Mouse (Mus musculus): ENCODE results near the gene Nucb1.
"Not testable (repeated sequence)": the region's sequence is repeated elsewhere in the genome, so short reads cannot be mapped to it uniquely, and the experiment has no call there.

Gene Nucb1

GRCm38 (mm10) chr7:45509912-45510787 lies at the start of gene Nucb1:
Gene Nucb1 (minus strand): TSS chr7:45510406.
- DNase-seq (ENCODE audit: low spot score), result peak; percentile 94

GRCm38 (mm10) chr7:45558907-45559306 lies 48.7 kb upstream of the Nucb1 start:
- DNase-seq (ENCODE audit: low spot score), result no peak

GRCm38 (mm10) chr7:45555787-45556186 lies 45.6 kb upstream of the Nucb1 start:
- DNase-seq (ENCODE audit: low spot score), result peak; percentile 88

- peak; percentile 16 for DNase-seq (ENCODE audit: low spot score)
Observed at GRCm38 (mm10) chr7:45554744-45555143, 44.5 kb upstream of the Nucb1 start, which contains the start of gene Hsd17b14. Gene Hsd17b14 (plus strand): TSS chr7:45554893.

- no peak for DNase-seq (ENCODE audit: low spot score)
Observed at GRCm38 (mm10) chr7:45553990-45554389, 43.8 kb upstream of the Nucb1 start.

GRCm38 (mm10) chr7:45553519-45553918 lies 43.3 kb upstream of the Nucb1 start:
- DNase-seq (ENCODE audit: low spot score), result no peak

GRCm38 (mm10) chr7:45551512-45551883 lies 41.3 kb upstream of the Nucb1 start:
- DNase-seq (ENCODE audit: low spot score), result no peak

GRCm38 (mm10) chr7:45550821-45551511 lies 40.8 kb upstream of the Nucb1 start:
- no peak for DNase-seq (ENCODE audit: low spot score)

GRCm38 (mm10) chr7:45549641-45550436 lies 39.6 kb upstream of the Nucb1 start:
- DNase-seq (ENCODE audit: low spot score), result no peak

GRCm38 (mm10) chr7:45544525-45544924 lies 34.3 kb upstream of the Nucb1 start:
- no peak for DNase-seq (ENCODE audit: low spot score)

- DNase-seq (ENCODE audit: low spot score), result no peak
Observed at GRCm38 (mm10) chr7:45540213-45540612, 30.0 kb upstream of the Nucb1 start.

GRCm38 (mm10) chr7:45539095-45539494 lies 28.9 kb upstream of the Nucb1 start:
- DNase-seq (ENCODE audit: low spot score), result no peak

GRCm38 (mm10) chr7:45538163-45539041 lies 28.2 kb upstream of the Nucb1 start:
- DNase-seq (ENCODE audit: low spot score), result peak; percentile 80

- no peak for DNase-seq (ENCODE audit: low spot score)
Observed at GRCm38 (mm10) chr7:45537602-45538001, 27.4 kb upstream of the Nucb1 start.

- no peak for DNase-seq (ENCODE audit: low spot score)
Observed at GRCm38 (mm10) chr7:45535676-45536075, 25.5 kb upstream of the Nucb1 start.

GRCm38 (mm10) chr7:45530643-45531042 lies 20.4 kb upstream of the Nucb1 start:
- DNase-seq (ENCODE audit: low spot score), result no peak

- no peak for DNase-seq (ENCODE audit: low spot score)
Observed at GRCm38 (mm10) chr7:45529461-45529860, 19.3 kb upstream of the Nucb1 start.

GRCm38 (mm10) chr7:45527169-45527568 lies 17.0 kb upstream of the Nucb1 start:
- DNase-seq (ENCODE audit: low spot score), result not testable (repeated sequence)

GRCm38 (mm10) chr7:45526474-45527120 lies 16.4 kb upstream of the Nucb1 start:
- peak; percentile 31 for DNase-seq (ENCODE audit: low spot score)

- peak; percentile 95 for DNase-seq (ENCODE audit: low spot score)
Observed at GRCm38 (mm10) chr7:45525809-45526473, 15.7 kb upstream of the Nucb1 start, which contains the start of the genes Ppp1r15a and Plekha4. Gene Ppp1r15a (minus strand): TSS chr7:45526268. Gene Plekha4 (plus strand): TSS chr7:45526330.
